Mouse (Mus musculus) fat pad, adult 2 months (tissue): ENCODE results near the gene Vamp8.
A peak's percentile ranks its signal among the peaks of the same experiment; 100 is the strongest.

ENCODE experiments used
- DNase-seq: peaks from one replicate; pipeline ENCODE4 v3.0.0-alpha.2; 2011; ENCODE audit warnings: low read depth, low spot score; ENCODE audit errors: extremely low read depth

Vamp8 gene

GRCm38 (mm10) chr6:72389941-72390771 lies at the start of gene Vamp8:
Vamp8 (minus strand) TSS chr6:72390703.
- DNase-seq: no peak

GRCm38 (mm10) chr6:72439355-72440185 lies 49.1 kb upstream of the Vamp8 start, which contains the start of gene Mat2a:
Mat2a (minus strand) TSS chr6:72439558.
- DNase-seq: peak; percentile 68

GRCm38 (mm10) chr6:72438862-72439354 lies 48.4 kb upstream of the Vamp8 start:
- DNase-seq: no peak

GRCm38 (mm10) chr6:72438226-72438625 lies 47.7 kb upstream of the Vamp8 start:
- DNase-seq: no peak

- DNase-seq: no peak
Measured at GRCm38 (mm10) chr6:72432153-72432552, 41.6 kb upstream of the Vamp8 start.

- no peak for DNase-seq
Measured at GRCm38 (mm10) chr6:72430989-72431921, 40.8 kb upstream of the Vamp8 start.

GRCm38 (mm10) chr6:72429061-72429842 lies 38.7 kb upstream of the Vamp8 start:
- no peak for DNase-seq

- DNase-seq: no peak
Measured at GRCm38 (mm10) chr6:72428036-72428435, 37.5 kb upstream of the Vamp8 start.

GRCm38 (mm10) chr6:72425646-72426045 lies 35.1 kb upstream of the Vamp8 start:
- no peak for DNase-seq

- DNase-seq: no peak
Measured at GRCm38 (mm10) chr6:72420901-72421300, 30.4 kb upstream of the Vamp8 start.

- DNase-seq: no peak
Measured at GRCm38 (mm10) chr6:72419806-72420205, 29.3 kb upstream of the Vamp8 start.

GRCm38 (mm10) chr6:72418279-72418678 lies 27.8 kb upstream of the Vamp8 start:
- DNase-seq: no peak

- peak; percentile 95 for DNase-seq
Measured at GRCm38 (mm10) chr6:72415964-72416772, 25.7 kb upstream of the Vamp8 start.

- DNase-seq: no peak
Measured at GRCm38 (mm10) chr6:72415181-72415580, 24.7 kb upstream of the Vamp8 start.

- DNase-seq: no peak
Measured at GRCm38 (mm10) chr6:72414076-72414756, 23.7 kb upstream of the Vamp8 start, which contains the start of gene Ggcx. Ggcx (plus strand) TSS chr6:72414308.

- DNase-seq: no peak
Measured at GRCm38 (mm10) chr6:72410518-72410917, 20.0 kb upstream of the Vamp8 start.

GRCm38 (mm10) chr6:72410003-72410402 lies 19.5 kb upstream of the Vamp8 start:
- no peak for DNase-seq

- no peak for DNase-seq
Measured at GRCm38 (mm10) chr6:72409567-72409966, 19.1 kb upstream of the Vamp8 start.
